Mouse (Mus musculus) forebrain, embryonic 14.5 days (tissue): ENCODE results near the gene Fmnl1. TPM values are rescaled to one million over a fixed set of nuclear protein-coding genes. Genes with fewer than 3 reads are reported as not detected.

Experiments
- ATAC-seq: fragments of 200-750 bp; cut with Nextera tagmentation; 2 replicates; pipeline ENCODE4 v1.8.0; 2017; ENCODE audit warnings: mild to moderate bottlenecking, moderate library complexity
- DNase-seq: peaks from one replicate; pipeline ENCODE4 v3.0.0-alpha.2; 2015; ENCODE audit warnings: low spot score
- H3K27ac ChIP-seq: fragments of 300-500 bp; sonication (generic); 2 replicates; pipeline ENCODE4 v1.5.1; 2014; ENCODE audit warnings: low read depth, mild to moderate bottlenecking, control low read depth, low read length, moderate library complexity
- H3K27me3 ChIP-seq: fragments of 300-500 bp; sonication (generic); replicated peaks from 2 replicates; pipeline ENCODE4 v1.6.1; 2014; ENCODE audit warnings: low read length, control low read depth, mixed read lengths; ENCODE audit not compliant: control insufficient read depth, insufficient read depth
- H3K36me3 ChIP-seq: fragments of 300-500 bp; sonication (generic); 2 replicates; pipeline ENCODE4 v1.6.1; 2014; ENCODE audit warnings: low read length, control low read depth; ENCODE audit not compliant: control insufficient read depth, insufficient read depth
- H3K4me1 ChIP-seq: fragments of 300-500 bp; sonication (generic); 2 replicates; pipeline ENCODE4 v1.6.1; 2014; ENCODE audit warnings: antibody characterized with exemption, low read length, control low read depth; ENCODE audit not compliant: control insufficient read depth, insufficient read depth
- H3K4me2 ChIP-seq: fragments of 300-500 bp; sonication (generic); 2 replicates; pipeline ENCODE4 v1.6.1; 2014; ENCODE audit warnings: mild to moderate bottlenecking, control low read depth, low read length
- H3K4me3 ChIP-seq: fragments of 300-500 bp; sonication (generic); 2 replicates; pipeline ENCODE4 v1.5.1; 2014; ENCODE audit warnings: low read depth, low read length, control low read depth
- H3K9ac ChIP-seq: fragments of 300-500 bp; sonication (generic); 2 replicates; pipeline ENCODE4 v1.6.1; 2014; ENCODE audit warnings: mild to moderate bottlenecking, low read length, control low read depth, moderate library complexity
- H3K9me3 ChIP-seq: fragments of 300-500 bp; sonication (generic); replicated peaks from 2 replicates; pipeline ENCODE4 v1.6.1; 2016; ENCODE audit warnings: low read length, control low read depth, mixed read lengths; ENCODE audit not compliant: control insufficient read depth
- WGBS: fragments of 180-500 bp; shearing (Covaris S2); extraction: QIAGEN DNeasy Blood & Tissue Kit; methylation state at CpG from one replicate; pipeline ENCODE4 v1.1.7; 2014; 5-methylcytosine and 5-hydroxymethylcytosine counted together
- polyA plus RNA-seq: library from polyadenylated mRNA; unstranded; fragments of >200 nt; fragmentation: Nextera tagmentation; extraction: Ambion mirVana; gene quantifications from 2 replicates; pipeline ENCODE4 v1.2.1, GENCODE M21; 2014

Fmnl1 gene
- polyA plus RNA-seq, 1 experiment from 2014 or later: 1.2 TPM

DNA sequence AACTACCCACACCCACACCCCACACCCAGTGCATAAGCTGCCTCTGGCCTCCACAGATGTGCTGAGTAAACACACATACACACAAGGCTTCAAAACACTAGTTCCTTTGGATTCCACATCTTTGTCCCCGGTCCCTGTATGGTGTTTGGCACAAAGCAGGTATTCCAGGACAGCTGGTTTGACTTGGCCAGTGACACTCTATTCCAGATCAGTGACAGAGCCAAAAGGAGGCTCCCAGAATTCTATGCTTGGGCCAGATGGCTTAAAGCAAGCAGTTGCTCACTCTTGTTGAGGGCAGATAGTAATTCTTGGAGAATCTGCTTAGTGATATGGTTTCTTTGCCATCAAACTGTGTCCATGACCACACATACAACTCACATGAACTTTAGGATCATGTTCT is 63.5 kb downstream of the Fmnl1 start:
- Histone ChIP-seq H3K4me3 (no peak overlapping the region), H3K9ac (no peak overlapping the region), H3K4me2 (no peak overlapping the region), H3K9me3 (no peaks in the 10 kb centered on the region), H3K4me1 (no peaks in the 10 kb centered on the region), H3K27me3 (no peaks in the 10 kb centered on the region), H3K27ac (no peak overlapping the region), H3K36me3 (peaks cover 45% of the 10 kb centered on the region)
- 63% methylated on average over 1 of the region's 1 CpGs for WGBS
- no peak for ATAC-seq
- DNase-seq: no peak

DNA sequence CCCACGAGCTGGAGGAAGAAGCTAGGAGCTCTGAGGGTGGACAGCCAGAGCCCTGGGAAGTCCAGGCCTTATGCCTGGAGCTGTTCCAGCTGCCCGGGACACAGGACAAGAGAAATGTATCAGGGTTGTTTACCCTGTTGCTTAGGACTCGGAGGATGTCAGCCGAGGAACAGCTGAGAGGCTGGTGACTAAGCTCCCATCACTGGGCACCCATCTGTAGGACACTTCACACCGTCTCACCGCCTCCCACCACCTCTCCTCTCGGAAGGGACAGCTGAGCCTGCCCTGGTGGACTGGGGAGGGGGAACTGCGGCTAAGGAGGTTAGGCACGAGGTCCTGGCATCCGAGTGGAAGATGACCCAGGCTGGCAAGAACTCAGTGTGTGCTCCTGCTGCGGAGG is 64.8 kb downstream of the Fmnl1 start:
- DNase-seq (no peak), ATAC-seq (no peak)
- Histone ChIP-seq H3K27me3 (no peaks in the 10 kb centered on the region), H3K9ac (no peak overlapping the region), H3K4me2 (no peak overlapping the region), H3K27ac (no peak overlapping the region), H3K36me3 (peaks cover 39% of the 10 kb centered on the region), H3K4me1 (0 out of 2 replicates have a peak, but pooled peaks cover under 1% of the 10 kb centered on the region), H3K9me3 (no peaks in the 10 kb centered on the region), H3K4me3 (no peak overlapping the region)
- 81% methylated on average over 11 of the region's 11 CpGs for WGBS

DNA sequence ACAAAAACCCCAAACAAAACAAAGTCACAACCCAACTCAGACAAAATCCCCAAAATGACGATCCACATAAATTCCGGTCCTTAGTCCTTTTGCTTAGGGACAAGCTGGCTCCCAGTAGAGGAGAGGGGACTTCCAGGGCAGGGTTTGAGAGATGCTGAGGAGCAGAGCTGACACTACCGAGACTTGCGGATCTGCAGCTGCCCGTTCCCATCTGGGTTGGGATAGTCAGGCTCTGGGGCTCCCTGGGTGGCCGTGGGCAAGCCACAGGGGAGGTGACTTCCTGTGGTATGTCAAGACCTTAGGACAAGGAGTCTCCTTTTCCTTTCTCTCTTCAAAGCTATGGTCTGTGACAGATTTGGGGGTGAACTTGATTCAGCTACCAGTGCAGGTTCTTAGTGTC is 65.5 kb downstream of the Fmnl1 start:
- H3K27ac ChIP-seq: no peak overlapping the region
- no peak for ATAC-seq
- 86% methylated on average over 6 of the region's 6 CpGs for WGBS
- H3K27me3 ChIP-seq: no peaks in the 10 kb centered on the region
- no peak for DNase-seq
- no peaks in the 10 kb centered on the region for H3K9me3 ChIP-seq
- H3K4me3 ChIP-seq: no peak overlapping the region
- peaks cover 33% of the 10 kb centered on the region for H3K36me3 ChIP-seq
- H3K9ac ChIP-seq: no peak overlapping the region
- 0 out of 2 replicates have a peak, but pooled peaks cover 3% of the 10 kb centered on the region for H3K4me1 ChIP-seq
- no peak overlapping the region for H3K4me2 ChIP-seq

DNA sequence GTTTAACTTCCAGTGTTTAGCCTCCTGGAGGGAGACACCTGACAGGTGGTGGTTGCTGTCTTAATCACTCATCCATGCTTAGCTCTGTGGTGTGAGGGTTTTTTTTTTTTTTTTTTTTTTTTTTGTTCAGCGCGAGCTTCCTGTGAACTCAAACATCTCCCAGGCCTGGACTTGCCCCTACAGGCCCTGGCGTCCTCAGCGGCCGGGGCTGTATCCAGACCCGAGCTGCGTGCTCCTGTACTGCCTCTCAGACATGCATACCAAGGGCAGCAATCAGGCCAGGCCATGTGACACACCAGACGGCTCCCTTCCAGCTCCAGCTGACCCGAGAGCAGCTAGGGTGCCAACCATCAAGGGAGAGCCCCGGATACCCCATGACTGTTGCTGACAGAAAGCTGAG is 66.0 kb downstream of the Fmnl1 start:
- Histone ChIP-seq H3K4me3 (no peak overlapping the region), H3K27me3 (no peaks in the 10 kb centered on the region), H3K9me3 (no peaks in the 10 kb centered on the region), H3K36me3 (peaks cover 33% of the 10 kb centered on the region), H3K4me2 (no peak overlapping the region), H3K9ac (no peak overlapping the region), H3K27ac (no peak overlapping the region), H3K4me1 (0 out of 2 replicates have a peak, but pooled peaks cover 3% of the 10 kb centered on the region)
- ATAC-seq (no peak), DNase-seq (no peak)
- 88% methylated on average over 10 of the region's 10 CpGs for WGBS

DNA sequence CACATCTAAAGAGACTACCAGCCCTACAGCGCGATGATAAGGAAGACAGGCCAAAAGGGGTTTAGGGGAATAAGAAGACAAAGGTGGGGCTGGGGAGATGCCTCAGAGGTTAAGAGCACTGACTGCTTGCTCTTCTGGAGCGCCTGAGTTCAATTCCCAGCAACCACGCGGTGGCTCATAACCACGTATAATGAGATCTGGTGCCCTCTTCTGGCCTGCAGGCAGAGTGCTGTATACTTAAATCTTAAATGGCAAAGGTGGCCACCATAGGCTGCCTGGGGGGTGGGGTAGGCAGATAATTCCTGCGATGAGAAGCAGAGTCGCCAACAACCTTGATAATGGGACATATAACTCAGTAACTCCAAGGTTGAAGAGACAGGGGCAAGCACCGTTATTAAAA is 66.8 kb downstream of the Fmnl1 start:
- WGBS: 69% methylated on average over 9 of the region's 9 CpGs
- Histone ChIP-seq H3K4me1 (0 out of 2 replicates have a peak, but pooled peaks cover 3% of the 10 kb centered on the region), H3K4me3 (no peak overlapping the region), H3K9me3 (no peaks in the 10 kb centered on the region), H3K27me3 (no peaks in the 10 kb centered on the region), H3K27ac (no peak overlapping the region), H3K9ac (no peak overlapping the region), H3K36me3 (peaks cover 33% of the 10 kb centered on the region), H3K4me2 (no peak overlapping the region)
- DNase-seq: no peak
- no peak for ATAC-seq

DNA sequence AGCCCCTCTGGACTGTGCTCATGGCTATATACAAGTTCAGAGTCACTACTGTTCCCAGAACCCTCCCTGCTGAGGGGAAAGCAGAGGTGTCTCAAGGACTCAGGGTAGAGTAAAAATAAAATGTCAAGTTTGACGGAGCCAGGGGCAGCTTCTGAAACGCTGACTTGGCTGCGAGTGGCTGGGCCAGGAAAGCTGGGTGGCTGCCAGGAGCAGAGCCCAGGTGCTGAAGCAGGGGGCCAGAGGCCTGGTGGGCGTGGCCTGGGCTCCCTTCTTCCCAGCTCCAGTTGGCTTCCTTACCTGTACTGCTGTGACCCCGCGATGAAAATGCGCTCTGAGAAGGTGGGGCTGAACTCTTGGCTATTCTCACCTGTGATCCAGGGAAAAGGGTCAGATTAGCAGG is 69.8 kb downstream of the Fmnl1 start:
- H3K9ac ChIP-seq: no peak overlapping the region
- no peak for ATAC-seq
- H3K4me2 ChIP-seq: no peak overlapping the region
- 49% methylated on average over 7 of the region's 7 CpGs for WGBS
- no peak overlapping the region for H3K4me3 ChIP-seq
- H3K36me3 ChIP-seq: peaks cover 29% of the 10 kb centered on the region
- H3K27me3 ChIP-seq: no peaks in the 10 kb centered on the region
- H3K4me1 ChIP-seq: peaks cover 3% of the 10 kb centered on the region; the same call in 1 of the 2 replicates
- H3K9me3 ChIP-seq: no peaks in the 10 kb centered on the region
- no peak for DNase-seq
- H3K27ac ChIP-seq: no peak overlapping the region

DNA sequence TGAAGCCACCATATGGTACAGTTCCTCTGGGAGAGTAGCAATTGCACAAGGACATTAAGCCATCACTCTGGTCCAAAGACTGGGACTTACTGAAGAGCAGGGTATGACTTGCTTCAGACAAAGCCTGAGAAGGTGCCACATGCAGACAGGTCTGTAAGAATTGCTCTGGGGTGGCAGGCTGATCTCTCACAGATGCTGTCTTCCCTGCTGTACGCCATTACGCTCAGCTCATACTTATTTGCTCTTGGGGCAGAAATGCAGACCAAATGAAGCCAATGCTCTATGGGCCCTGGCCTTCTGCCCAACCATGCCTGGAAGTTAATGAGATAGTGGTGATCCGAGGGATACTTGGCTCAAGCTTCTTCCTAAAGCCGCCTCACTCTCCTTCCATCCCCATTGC is 73.9 kb downstream of the Fmnl1 start:
- Histone ChIP-seq H3K4me1 (peaks cover 14% of the 10 kb centered on the region), H3K4me2 (no peak overlapping the region), H3K36me3 (peaks cover under 1% of the 10 kb centered on the region; the same call in 1 of the 2 replicates), H3K9me3 (no peaks in the 10 kb centered on the region), H3K27ac (no peak overlapping the region), H3K27me3 (no peaks in the 10 kb centered on the region), H3K4me3 (no peak overlapping the region), H3K9ac (no peak overlapping the region)
- ATAC-seq (no peak), DNase-seq (no peak)
- WGBS: 85% methylated on average over 4 of the region's 4 CpGs

DNA sequence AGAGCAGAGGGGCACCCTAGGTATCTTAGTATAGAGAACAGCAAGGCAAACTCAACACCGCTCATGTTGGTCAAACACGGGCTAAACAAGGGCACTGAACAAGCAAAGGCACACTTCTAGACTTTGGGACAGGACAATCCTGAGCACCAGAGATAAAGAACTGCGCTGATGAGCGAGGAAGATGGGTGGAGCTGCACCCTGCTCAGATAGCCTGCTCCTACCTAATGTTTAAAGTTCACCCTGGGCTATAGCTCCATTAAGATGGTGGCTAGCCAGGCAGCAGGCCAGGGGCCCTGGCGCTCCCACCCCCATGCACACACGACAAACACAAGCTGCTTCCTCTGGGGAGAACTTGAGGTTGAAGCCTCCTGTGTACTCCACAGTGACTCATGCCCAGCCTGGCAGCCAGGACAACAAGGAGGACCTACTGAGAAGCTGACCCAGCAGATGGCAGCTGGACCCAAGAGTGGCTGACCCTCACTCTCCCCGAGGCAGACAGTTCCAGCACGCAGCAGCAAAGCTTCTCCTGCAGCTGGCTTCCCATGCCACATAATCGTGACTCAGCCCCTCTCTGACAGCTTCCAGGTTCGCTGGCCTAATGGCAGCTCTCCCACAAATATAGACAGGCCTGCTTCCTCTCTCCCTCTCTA is 75.3 kb downstream of the Fmnl1 start:
- no peak overlapping the region for H3K27ac ChIP-seq
- no peak overlapping the region for H3K4me3 ChIP-seq
- H3K9me3 ChIP-seq: no peaks in the 10 kb centered on the region
- no peaks in the 10 kb centered on the region; the same call in 1 of the 2 replicates for H3K36me3 ChIP-seq
- H3K27me3 ChIP-seq: no peaks in the 10 kb centered on the region
- no peak for DNase-seq
- 79% methylated on average over 10 of the region's 10 CpGs for WGBS
- peaks cover 12% of the 10 kb centered on the region for H3K4me1 ChIP-seq
- ATAC-seq: no peak
- H3K9ac ChIP-seq: no peak overlapping the region
- H3K4me2 ChIP-seq: no peak overlapping the region

DNA sequence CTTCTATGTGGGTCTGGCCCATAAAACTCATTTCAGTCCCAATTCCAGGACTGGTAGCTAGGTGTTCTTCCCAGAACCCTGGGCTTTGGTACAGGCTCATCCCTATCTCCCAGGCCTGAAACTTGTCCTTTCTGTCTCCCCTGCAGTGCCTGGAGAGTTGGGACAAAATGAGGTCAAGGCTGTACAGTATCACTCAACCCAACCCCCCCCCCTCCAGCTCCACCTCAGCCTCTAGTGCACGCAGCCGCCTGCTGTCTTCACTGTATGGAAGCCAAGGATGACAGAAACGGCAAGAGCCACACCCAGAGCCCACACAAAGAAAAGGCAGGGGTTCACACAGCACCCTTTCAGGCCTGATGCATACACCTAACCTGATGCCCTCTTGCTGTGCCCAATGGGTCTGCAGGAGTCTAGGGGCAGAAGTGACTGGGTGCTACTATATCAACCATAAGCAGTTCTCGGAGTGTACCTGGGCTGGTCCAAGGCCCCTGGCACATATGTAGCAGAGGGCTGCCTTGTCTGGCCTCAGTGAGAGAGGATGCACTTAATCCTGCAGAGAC is 75.9 kb downstream of the Fmnl1 start:
- H3K27me3 ChIP-seq: no peaks in the 10 kb centered on the region
- H3K36me3 ChIP-seq: no peaks in the 10 kb centered on the region; the same call in 1 of the 2 replicates
- H3K4me2 ChIP-seq: no peak overlapping the region
- no peaks in the 10 kb centered on the region for H3K9me3 ChIP-seq
- DNase-seq (no peak), ATAC-seq (no peak)
- no peak overlapping the region for H3K9ac ChIP-seq
- peaks cover 12% of the 10 kb centered on the region for H3K4me1 ChIP-seq
- 53% methylated on average over 4 of the region's 4 CpGs for WGBS
- H3K27ac ChIP-seq: no peak overlapping the region
- H3K4me3 ChIP-seq: no peak overlapping the region
